Mouse (Mus musculus): Measurements from ENCODE around the gene Rbm4b.

The Rbm4b gene

GRCm38 (mm10) chr19:4756193-4756911 is at the start of gene Rbm4b:
Gene Rbm4b (plus strand): TSS chr19:4756497.
- peak; percentile 93 for DNase-seq (ENCODE audit: low read depth, low spot score)

DNA sequence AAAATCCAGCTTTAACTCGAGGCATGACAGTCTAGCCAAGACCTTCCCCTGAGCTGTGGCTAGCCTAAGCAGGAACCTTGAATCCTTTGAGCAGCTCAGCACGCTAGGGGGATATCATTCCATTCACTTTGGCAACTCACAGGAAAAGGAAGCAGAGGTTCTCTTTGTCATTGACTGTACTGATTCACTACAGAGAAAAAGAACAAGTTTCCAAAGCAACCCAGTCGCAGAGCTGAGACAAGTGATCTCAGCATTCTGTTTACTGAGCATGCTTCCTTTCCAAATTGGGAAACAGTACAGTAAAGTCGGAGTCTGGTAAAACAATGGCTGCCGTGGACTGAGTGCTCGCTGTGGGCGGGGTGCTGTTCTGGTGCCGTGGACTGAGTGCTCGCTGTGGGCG is 47.5 kb upstream of the Rbm4b start:
- no peak for DNase-seq (ENCODE audit: low read depth, low spot score)

GRCm38 (mm10) chr19:4711098-4711600 is 45.1 kb upstream of the Rbm4b start, which contains the start of gene Sptbn2:
Gene Sptbn2 (plus strand): TSS chr19:4711167.
- DNase-seq (ENCODE audit: low read depth, low spot score) = no peak

GRCm38 (mm10) chr19:4711601-4712155 is 44.6 kb upstream of the Rbm4b start:
- DNase-seq (ENCODE audit: low read depth, low spot score) = no peak

- DNase-seq (ENCODE audit: low read depth, low spot score) = no peak
These were observed 44.0 kb upstream of the Rbm4b start for GRCm38 (mm10) chr19:4712156-4712780.

GRCm38 (mm10) chr19:4712781-4713526 is 43.3 kb upstream of the Rbm4b start:
- DNase-seq (ENCODE audit: low read depth, low spot score) = no peak

- DNase-seq (ENCODE audit: low read depth, low spot score) = no peak
These were observed 42.4 kb upstream of the Rbm4b start for GRCm38 (mm10) chr19:4713886-4714285.

DNA sequence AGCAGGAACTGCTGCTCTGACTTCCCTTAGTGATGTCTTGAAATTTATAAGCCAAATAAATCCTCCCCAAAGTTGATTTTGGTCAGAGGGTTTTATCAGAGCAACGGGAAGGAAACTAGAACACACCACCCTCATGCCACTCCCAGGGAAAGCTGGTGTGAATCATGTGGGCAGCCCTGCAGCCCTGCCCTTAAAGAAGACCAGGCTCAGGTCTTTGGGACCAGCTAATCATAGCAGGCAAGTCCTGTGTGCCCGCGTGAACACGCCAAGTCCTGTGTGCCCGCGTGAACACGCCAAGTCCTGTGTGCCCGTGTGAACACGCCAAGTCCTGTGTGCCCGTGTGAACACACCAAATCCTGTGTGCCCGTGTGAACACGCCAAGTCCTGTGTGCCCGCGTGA is 39.5 kb upstream of the Rbm4b start:
- no peak for DNase-seq (ENCODE audit: low read depth, low spot score)

DNA sequence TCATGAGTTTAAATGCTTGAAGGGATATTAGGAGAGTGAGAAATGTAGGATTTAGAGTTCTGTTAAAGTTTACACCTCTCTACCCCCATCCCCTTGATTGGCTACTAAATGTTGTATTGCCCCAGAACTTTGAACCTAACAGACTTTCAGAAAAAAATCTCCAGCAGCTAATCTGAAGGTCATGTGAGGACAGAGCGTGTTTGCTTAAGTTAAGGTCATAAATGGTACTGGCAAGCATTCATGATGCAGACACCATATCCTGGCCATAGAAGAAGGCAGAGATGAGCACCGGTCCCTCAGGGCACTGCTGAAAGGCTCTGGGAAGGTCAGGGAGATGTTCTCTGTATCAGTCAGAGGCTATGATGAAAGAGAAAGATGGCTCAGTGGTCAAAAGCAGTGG is 39.0 kb upstream of the Rbm4b start:
- no peak for DNase-seq (ENCODE audit: low read depth, low spot score)

DNA sequence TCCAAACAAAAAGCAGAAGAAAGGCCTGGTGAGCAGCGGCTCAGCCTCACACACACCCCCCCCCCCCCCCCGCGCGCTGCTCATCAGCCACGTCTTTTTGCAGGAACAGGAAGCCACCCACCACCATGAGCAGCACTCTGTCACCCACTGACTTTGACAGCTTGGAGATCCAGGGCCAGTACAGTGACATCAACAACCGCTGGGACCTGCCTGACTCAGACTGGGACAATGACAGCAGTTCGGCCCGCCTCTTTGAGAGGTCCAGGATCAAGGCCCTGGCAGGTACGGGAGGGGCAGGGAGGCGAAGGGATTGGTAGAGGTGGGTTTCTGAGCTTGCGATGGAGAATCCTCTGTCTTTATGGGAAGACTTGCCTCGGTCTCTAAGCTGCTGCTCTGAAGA is 37.6 kb upstream of the Rbm4b start:
- no peak for DNase-seq (ENCODE audit: low read depth, low spot score)

DNA sequence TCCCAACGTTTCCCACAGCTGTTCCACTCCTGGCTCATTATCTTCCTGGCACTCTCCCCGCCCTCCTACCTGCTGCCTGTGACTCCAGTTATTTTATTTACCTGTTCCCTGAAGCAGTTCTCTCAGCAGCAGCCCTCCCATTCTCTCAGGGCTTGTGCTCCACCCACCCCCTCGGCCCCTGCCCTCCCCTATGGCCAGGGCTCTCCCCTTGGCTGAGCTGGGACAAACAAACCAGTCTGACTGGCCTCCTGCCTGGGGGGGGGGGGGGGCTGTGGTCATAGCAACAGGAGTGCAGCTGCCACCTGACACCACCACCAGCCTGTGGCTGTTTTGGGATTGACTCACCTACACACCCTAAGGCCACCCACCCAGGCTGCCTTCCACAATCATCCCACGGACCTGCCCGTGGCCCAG is 36.9 kb upstream of the Rbm4b start:
- DNase-seq (ENCODE audit: low read depth, low spot score) = no peak

DNA sequence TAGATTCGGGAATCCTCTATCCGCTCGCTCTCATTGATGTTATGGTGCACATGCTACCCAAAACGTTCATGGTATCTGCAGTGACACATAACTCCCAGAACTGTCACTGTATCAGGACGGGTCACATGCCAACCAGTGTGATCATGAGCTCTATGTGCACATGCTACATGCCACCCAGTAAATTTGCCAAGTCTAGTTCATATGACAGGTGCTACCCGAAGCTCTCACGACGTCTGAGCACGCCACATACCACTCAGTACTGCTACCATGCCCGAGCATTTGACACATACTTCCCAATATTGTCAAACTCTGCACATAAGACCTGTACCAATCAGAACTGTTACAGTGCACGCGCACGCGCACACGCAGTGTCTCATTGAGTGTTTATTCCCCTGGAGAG is 36.2 kb upstream of the Rbm4b start:
- no peak for DNase-seq (ENCODE audit: low read depth, low spot score)

GRCm38 (mm10) chr19:4720671-4721244 is 35.5 kb upstream of the Rbm4b start:
- DNase-seq (ENCODE audit: low read depth, low spot score) = no peak

DNA sequence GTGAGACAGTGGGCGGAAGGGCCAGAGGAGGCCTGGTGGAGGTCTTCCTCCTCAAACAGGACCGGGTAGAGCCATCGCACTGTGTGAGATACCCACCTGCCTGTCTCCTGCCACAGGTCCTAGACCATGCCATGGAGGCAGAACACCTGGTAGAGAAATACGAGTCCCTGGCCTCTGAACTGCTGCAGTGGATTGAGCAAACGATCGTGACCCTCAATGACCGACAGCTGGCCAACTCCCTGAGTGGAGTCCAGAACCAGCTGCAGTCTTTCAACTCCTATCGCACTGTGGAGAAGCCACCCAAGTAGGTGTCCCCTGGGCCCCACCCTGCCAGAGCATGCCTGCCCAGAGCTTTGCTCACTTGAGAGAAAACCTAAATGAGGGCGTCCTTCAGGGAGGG is 27.1 kb upstream of the Rbm4b start:
- no peak for DNase-seq (ENCODE audit: low read depth, low spot score)

DNA sequence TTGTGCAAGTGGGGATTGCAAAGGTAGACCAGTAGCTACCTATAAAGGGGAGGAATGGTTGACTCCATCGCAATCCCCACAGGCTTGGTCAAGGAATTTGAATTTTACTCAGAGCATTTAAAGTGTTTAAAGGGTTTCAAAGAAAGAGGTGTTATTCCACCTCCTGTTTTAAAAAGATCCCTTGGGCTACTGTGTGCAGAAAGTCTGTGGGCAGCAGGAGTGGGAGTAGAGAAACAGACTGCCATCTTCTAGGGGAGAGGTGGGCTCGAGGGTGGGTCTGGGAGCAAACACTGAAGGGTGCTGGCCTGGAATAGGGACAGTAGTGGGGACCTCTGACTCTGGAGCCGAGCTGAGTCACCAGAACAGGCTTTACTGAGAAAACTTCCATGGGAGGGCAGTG is 23.2 kb upstream of the Rbm4b start:
- no peak for DNase-seq (ENCODE audit: low read depth, low spot score)

- DNase-seq (ENCODE audit: low read depth, low spot score) = no peak
These were observed 18.4 kb upstream of the Rbm4b start for GRCm38 (mm10) chr19:4737866-4738265.

DNA sequence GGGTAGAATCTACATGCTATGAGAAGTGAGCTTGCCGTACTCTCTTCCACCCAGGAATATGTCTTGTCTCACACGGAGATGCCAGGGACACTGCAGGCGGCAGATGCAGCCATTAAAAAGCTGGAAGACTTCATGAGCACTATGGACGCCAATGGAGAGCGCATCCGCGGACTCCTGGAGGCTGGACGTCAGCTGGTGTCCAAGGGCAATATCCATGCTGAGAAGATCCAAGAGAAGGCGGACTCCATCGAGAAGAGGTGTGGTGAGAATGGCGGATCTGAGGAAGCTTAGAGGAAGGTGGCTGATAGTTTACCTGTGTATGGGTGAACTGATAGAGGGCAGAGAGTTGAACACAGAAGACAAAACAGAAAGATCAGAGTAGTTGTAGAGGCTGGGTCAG is 17.2 kb upstream of the Rbm4b start:
- DNase-seq (ENCODE audit: low read depth, low spot score) = no peak

DNA sequence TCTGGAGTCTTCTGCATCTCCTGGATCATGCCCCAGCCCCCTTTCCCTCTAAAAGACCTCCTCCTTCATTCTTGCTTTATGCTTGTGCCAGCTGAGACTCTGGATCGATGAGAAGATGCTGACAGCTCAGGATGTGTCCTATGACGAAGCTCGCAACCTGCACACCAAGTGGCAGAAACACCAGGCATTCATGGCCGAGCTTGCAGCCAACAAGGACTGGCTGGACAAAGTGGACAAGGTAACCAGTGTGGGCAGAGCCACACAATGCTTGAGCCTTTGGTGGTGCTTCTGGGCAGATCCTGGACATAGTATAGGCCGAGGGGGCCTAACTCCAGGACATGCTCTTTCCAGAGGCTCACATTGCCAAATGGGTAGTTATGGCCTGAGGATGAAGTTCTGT is 16.5 kb upstream of the Rbm4b start:
- no peak for DNase-seq (ENCODE audit: low read depth, low spot score)

- no peak for DNase-seq (ENCODE audit: low read depth, low spot score)
These were observed 14.8 kb upstream of the Rbm4b start for GRCm38 (mm10) chr19:4741482-4741881.

- DNase-seq (ENCODE audit: low read depth, low spot score) = no peak
These were observed 14.1 kb upstream of the Rbm4b start for GRCm38 (mm10) chr19:4742229-4742628.

DNA sequence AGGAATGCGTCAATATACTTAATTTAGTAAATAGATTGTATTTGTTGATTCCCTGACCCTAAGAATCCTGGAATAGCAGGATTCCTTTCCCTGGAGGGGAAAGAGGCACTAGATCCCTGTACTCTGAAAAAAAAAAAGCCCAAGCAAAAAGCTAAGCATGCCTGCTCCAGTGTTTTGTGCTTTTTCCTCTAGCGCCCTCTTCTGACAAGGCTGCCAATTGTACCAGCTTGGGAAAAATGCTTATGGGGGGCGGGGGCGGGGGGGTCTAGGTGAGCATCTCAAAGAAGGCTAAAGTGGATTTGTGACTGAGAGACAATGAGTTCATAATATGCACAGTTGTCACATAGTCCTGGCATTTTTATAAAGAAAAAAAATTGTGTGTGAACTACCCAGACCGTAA is 12.8 kb upstream of the Rbm4b start:
- no peak for DNase-seq (ENCODE audit: low read depth, low spot score)

DNA sequence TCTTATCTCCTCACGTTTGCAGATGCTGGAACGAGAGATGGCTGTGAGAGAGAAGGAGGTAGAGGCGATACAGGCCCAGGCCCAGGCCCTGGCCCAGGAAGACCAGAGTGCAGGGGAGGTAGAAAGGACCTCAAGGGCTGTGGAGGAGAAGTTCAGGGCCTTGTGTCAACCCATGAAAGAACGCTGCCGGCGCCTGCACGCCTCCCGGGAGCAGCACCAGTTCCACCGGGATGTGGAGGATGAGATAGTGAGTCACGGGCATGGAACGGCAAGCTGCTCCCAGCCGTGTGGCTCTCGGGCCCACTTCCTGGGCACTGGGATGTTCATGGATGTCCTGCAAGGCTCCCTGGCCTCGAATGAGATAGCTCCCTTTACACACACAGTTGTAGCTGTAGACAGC is 12.3 kb upstream of the Rbm4b start:
- no peak for DNase-seq (ENCODE audit: low read depth, low spot score)
